Mouse (Mus musculus): ENCODE measurements around the gene Herpud1.

- TF ChIP-seq CTCF (IDR thresholded peaks at IDR 0.05; ENCODE audit: borderline replicate concordance, extremely low read depth, insufficient read depth, insufficient read length) (no peak), POLR2A (IDR thresholded peaks at IDR 0.05; ENCODE audit: borderline replicate concordance, extremely low read depth, insufficient read depth, insufficient read length, poor library complexity, severe bottlenecking) (no peak)
These were observed 8.5 kb upstream of the Herpud1 start for GRCm38 (mm10) chr8:94377714-94378205.
